Mouse (Mus musculus) neural tube, embryonic 12.5 days (tissue): ENCODE measurements around the gene Pnkp. TPM values are rescaled to one million over a fixed set of nuclear protein-coding genes. Genes with fewer than 3 reads are reported as not detected.

Experiments used
- ATAC-seq: fragments of 200-750 bp; cut with Nextera tagmentation; 2 replicates; pipeline ENCODE4 v1.8.0; 2017; ENCODE audit warnings: low read depth, mild to moderate bottlenecking, moderate TSS enrichment, moderate library complexity; ENCODE audit not compliant: low FRiP score
- H3K27ac ChIP-seq: fragments of 300-500 bp; sonication (generic); 2 replicates; pipeline ENCODE4 v1.5.1; 2016
- H3K27me3 ChIP-seq: fragments of 300-500 bp; sonication (generic); replicated peaks from 2 replicates; pipeline ENCODE4 v1.6.1; 2016; ENCODE audit warnings: mild to moderate bottlenecking
- H3K36me3 ChIP-seq: fragments of 300-500 bp; sonication (generic); 2 replicates; pipeline ENCODE4 v1.6.1; 2016; ENCODE audit warnings: mild to moderate bottlenecking
- H3K4me1 ChIP-seq: fragments of 300-500 bp; sonication (generic); 2 replicates; pipeline ENCODE4 v1.6.1; 2016
- H3K4me2 ChIP-seq: fragments of 300-500 bp; sonication (generic); replicated peaks from 2 replicates; pipeline ENCODE4 v1.6.1; 2016; ENCODE audit warnings: mild to moderate bottlenecking
- H3K4me3 ChIP-seq: fragments of 300-500 bp; sonication (generic); 2 replicates; pipeline ENCODE4 v1.5.1; 2016
- H3K9ac ChIP-seq: fragments of 300-500 bp; sonication (generic); 2 replicates; pipeline ENCODE4 v1.6.1; 2016; ENCODE audit warnings: mild to moderate bottlenecking
- H3K9me3 ChIP-seq: fragments of 300-500 bp; sonication (generic); 2 replicates; pipeline ENCODE4 v1.6.1; 2016; ENCODE audit warnings: mild to moderate bottlenecking
- WGBS: fragments of 180-500 bp; shearing (Covaris S2); methylation state at CpG from one replicate; pipeline ENCODE4 v1.1.7; 2016; 5-methylcytosine and 5-hydroxymethylcytosine counted together
- polyA plus RNA-seq: library from polyadenylated mRNA; unstranded; fragments of >200 nt; fragmentation: Nextera tagmentation; extraction: Ambion mirVana; gene quantifications from 2 replicates; pipeline ENCODE4 v1.2.1, GENCODE M21; 2016

The Pnkp gene
- polyA plus RNA-seq, result 32.3 and 39.3 TPM in 2 replicates

- Histone ChIP-seq H3K27ac (peak within 1 kb of the TSS; percentile 82), H3K36me3 (peaks cover 24% of the 10 kb centered on the region), H3K9me3 (no peaks in the 10 kb centered on the region), H3K9ac (peak within 1 kb of the TSS; percentile 85), H3K4me1 (peaks cover 49% of the 10 kb centered on the region), H3K27me3 (no peaks in the 10 kb centered on the region), H3K4me2 (peak within 1 kb of the TSS; percentile 87), H3K4me3 (peak within 1 kb of the TSS; percentile 77)
- ATAC-seq, result peak; percentile 10
- under 1% methylated on average over 32 of the region's 32 CpGs for whole genome bisulfite sequencing
Observed at GRCm38 (mm10) chr7:44857042-44857552, at the start of gene Pnkp. TSS of gene Pnkp (plus strand) at chr7:44857139.

GRCm38 (mm10) chr7:44808927-44809326, 48.0 kb upstream of the Pnkp start:
- WGBS, result 83% methylated on average over 2 of the region's 2 CpGs
- H3K27me3 ChIP-seq, result no peaks in the 10 kb centered on the region
- no peak overlapping the region for H3K4me3 ChIP-seq
- no peak overlapping the region for H3K4me2 ChIP-seq
- no peaks in the 10 kb centered on the region for H3K4me1 ChIP-seq
- no peak for ATAC-seq
- no peak overlapping the region for H3K27ac ChIP-seq
- H3K36me3 ChIP-seq, result peaks cover 6% of the 10 kb centered on the region; the same call in 1 of the 2 replicates
- H3K9ac ChIP-seq, result no peak overlapping the region
- no peaks in the 10 kb centered on the region for H3K9me3 ChIP-seq

- ATAC-seq, result no peak
- no peak overlapping the region for H3K9ac ChIP-seq
- H3K4me1 ChIP-seq, result 0 out of 2 replicates have a peak, but pooled peaks cover 1% of the 10 kb centered on the region
- no peak overlapping the region for H3K4me3 ChIP-seq
- no peaks in the 10 kb centered on the region for H3K9me3 ChIP-seq
- no peak overlapping the region for H3K27ac ChIP-seq
- H3K4me2 ChIP-seq, result no peak overlapping the region
- H3K27me3 ChIP-seq, result no peaks in the 10 kb centered on the region
- WGBS, result 95% methylated on average over 3 of the region's 3 CpGs
- peaks cover 6% of the 10 kb centered on the region; the same call in 1 of the 2 replicates for H3K36me3 ChIP-seq
Observed at GRCm38 (mm10) chr7:44809466-44809865, 47.5 kb upstream of the Pnkp start.

- H3K9ac ChIP-seq, result no peak overlapping the region
- no peak overlapping the region for H3K4me3 ChIP-seq
- H3K9me3 ChIP-seq, result no peaks in the 10 kb centered on the region
- H3K36me3 ChIP-seq, result peaks cover 6% of the 10 kb centered on the region; the same call in 1 of the 2 replicates
- no peak overlapping the region for H3K4me2 ChIP-seq
- no peaks in the 10 kb centered on the region for H3K27me3 ChIP-seq
- H3K27ac ChIP-seq, result no peak overlapping the region
- WGBS, result 85% methylated on average over 4 of the region's 4 CpGs
- peaks cover 10% of the 10 kb centered on the region for H3K4me1 ChIP-seq
- no peak for ATAC-seq
Observed at GRCm38 (mm10) chr7:44810365-44810764, 46.6 kb upstream of the Pnkp start.

- WGBS, result 89% methylated on average over 7 of the region's 7 CpGs
- Histone ChIP-seq H3K27ac (no peak overlapping the region), H3K4me1 (peaks cover 11% of the 10 kb centered on the region), H3K9ac (no peak overlapping the region), H3K27me3 (no peaks in the 10 kb centered on the region), H3K4me3 (no peak overlapping the region), H3K36me3 (peaks cover 6% of the 10 kb centered on the region; the same call in 1 of the 2 replicates), H3K4me2 (no peak overlapping the region), H3K9me3 (no peaks in the 10 kb centered on the region)
- ATAC-seq, result no peak
Observed at GRCm38 (mm10) chr7:44810819-44811557, 46.0 kb upstream of the Pnkp start.

- Histone ChIP-seq H3K36me3 (peaks cover 6% of the 10 kb centered on the region; the same call in 1 of the 2 replicates), H3K27me3 (no peaks in the 10 kb centered on the region), H3K4me2 (no peak overlapping the region), H3K9me3 (no peaks in the 10 kb centered on the region), H3K4me1 (peaks cover 22% of the 10 kb centered on the region), H3K9ac (no peak overlapping the region), H3K4me3 (no peak overlapping the region), H3K27ac (no peak overlapping the region)
- WGBS, result 89% methylated on average over 19 of the region's 20 CpGs
- no peak for ATAC-seq
Observed at GRCm38 (mm10) chr7:44812651-44813325, 44.2 kb upstream of the Pnkp start.

- Histone ChIP-seq H3K9me3 (no peaks in the 10 kb centered on the region), H3K4me1 (peaks cover 34% of the 10 kb centered on the region), H3K36me3 (peaks cover 6% of the 10 kb centered on the region; the same call in 1 of the 2 replicates), H3K4me2 (no peak overlapping the region), H3K9ac (no peak overlapping the region), H3K27ac (no peak overlapping the region), H3K4me3 (no peak overlapping the region), H3K27me3 (no peaks in the 10 kb centered on the region)
- ATAC-seq, result no peak
- WGBS, result 95% methylated on average over 3 of the region's 3 CpGs
Observed at GRCm38 (mm10) chr7:44813985-44814384, 43.0 kb upstream of the Pnkp start.

- Histone ChIP-seq H3K27ac (no peak overlapping the region), H3K9me3 (no peaks in the 10 kb centered on the region), H3K27me3 (no peaks in the 10 kb centered on the region), H3K36me3 (peaks cover 6% of the 10 kb centered on the region; the same call in 1 of the 2 replicates), H3K4me2 (peak overlapping the region; percentile 74), H3K9ac (no peak overlapping the region), H3K4me3 (no peak overlapping the region), H3K4me1 (peaks cover 38% of the 10 kb centered on the region)
- no peak for ATAC-seq
- WGBS, result 86% methylated on average over 4 of the region's 4 CpGs
Observed at GRCm38 (mm10) chr7:44814423-44814822, 42.5 kb upstream of the Pnkp start.

GRCm38 (mm10) chr7:44814952-44815553, 41.9 kb upstream of the Pnkp start:
- Histone ChIP-seq H3K36me3 (peaks cover 6% of the 10 kb centered on the region; the same call in 1 of the 2 replicates), H3K27ac (peak overlapping the region; percentile 82; the same call in 1 of the 2 replicates), H3K4me3 (peak overlapping the region; percentile 87), H3K27me3 (no peaks in the 10 kb centered on the region), H3K4me2 (peak overlapping the region; percentile 74), H3K9ac (peak overlapping the region; percentile 90; the same call in 1 of the 2 replicates), H3K9me3 (no peaks in the 10 kb centered on the region), H3K4me1 (peaks cover 43% of the 10 kb centered on the region)
- ATAC-seq, result peak; percentile 7; the same call in 1 of the 2 replicates
- 17% methylated on average over 13 of the region's 14 CpGs for WGBS

GRCm38 (mm10) chr7:44815721-44816469, 41.0 kb upstream of the Pnkp start, which contains the start of the genes Nup62 and Il4i1:
TSS of gene Nup62 (plus strand) at chr7:44816088.
TSS of gene Il4i1 (plus strand) at chr7:44816387.
- H3K27me3 ChIP-seq, result no peaks in the 10 kb centered on the region
- H3K4me2 ChIP-seq, result peak within 1 kb of the TSS; percentile 74
- no peaks in the 10 kb centered on the region for H3K9me3 ChIP-seq
- peaks cover 6% of the 10 kb centered on the region; the same call in 1 of the 2 replicates for H3K36me3 ChIP-seq
- H3K4me1 ChIP-seq, result peaks cover 48% of the 10 kb centered on the region
- WGBS, result 1% methylated on average over 61 of the region's 62 CpGs
- peak within 1 kb of the TSS; percentile 90 for H3K9ac ChIP-seq
- peak; percentile 94 for ATAC-seq
- peak within 1 kb of the TSS; percentile 87 for H3K4me3 ChIP-seq
- peak within 1 kb of the TSS; percentile 82 for H3K27ac ChIP-seq

- Histone ChIP-seq H3K4me2 (peak within 1 kb of the TSS; percentile 74), H3K9ac (peak within 1 kb of the TSS; percentile 90), H3K27ac (peak within 1 kb of the TSS; percentile 82), H3K9me3 (no peaks in the 10 kb centered on the region), H3K4me3 (peak within 1 kb of the TSS; percentile 87), H3K36me3 (peaks cover 5% of the 10 kb centered on the region; the same call in 1 of the 2 replicates), H3K4me1 (peaks cover 48% of the 10 kb centered on the region), H3K27me3 (no peaks in the 10 kb centered on the region)
- under 1% methylated on average over 57 of the region's 57 CpGs for WGBS
- ATAC-seq, result no peak; the same call in none of the 2 replicates
Observed at GRCm38 (mm10) chr7:44816470-44817021, 40.4 kb upstream of the Pnkp start, which contains the start of gene Atf5. TSS of gene Atf5 (minus strand) at chr7:44816658.
